Mouse (Mus musculus) forebrain, embryonic 15.5 days (tissue): ENCODE measurements at regions not wholly inside any gene's neighbourhood (a gene's known extent, or its start where the extent isn't known, plus 50 kb on each side); places are given as distances from the start of the nearest gene placed in this dataset.
A peak's percentile ranks its signal among the peaks of the same experiment; 100 is the strongest.

Experiments
- ATAC-seq: fragments of 200-750 bp; cut with Nextera tagmentation; replicated peaks from 2 replicates; pipeline ENCODE4 v1.8.0; 2017; ENCODE audit warnings: mild to moderate bottlenecking, moderate TSS enrichment, moderate library complexity
- H3K27ac ChIP-seq: fragments of 300-500 bp; sonication (generic); replicated peaks from 2 replicates; pipeline ENCODE4 v1.5.1; 2015; ENCODE audit warnings: mild to moderate bottlenecking, inconsistent platforms
- H3K27me3 ChIP-seq: fragments of 300-500 bp; sonication (generic); 2 replicates; pipeline ENCODE4 v1.6.1; 2015; ENCODE audit warnings: inconsistent platforms
- H3K36me3 ChIP-seq: fragments of 300-500 bp; sonication (generic); 2 replicates; pipeline ENCODE4 v1.6.1; 2015; ENCODE audit warnings: mild to moderate bottlenecking, inconsistent platforms
- H3K4me1 ChIP-seq: fragments of 300-500 bp; sonication (generic); 2 replicates; pipeline ENCODE4 v1.6.1; 2015; ENCODE audit warnings: inconsistent platforms
- H3K4me2 ChIP-seq: fragments of 300-500 bp; sonication (generic); replicated peaks from 2 replicates; pipeline ENCODE4 v1.6.1; 2015; ENCODE audit warnings: mild to moderate bottlenecking, inconsistent platforms
- H3K4me3 ChIP-seq: fragments of 300-500 bp; sonication (generic); 2 replicates; pipeline ENCODE4 v1.5.1; 2015; ENCODE audit warnings: mild to moderate bottlenecking, inconsistent platforms
- H3K9ac ChIP-seq: fragments of 300-500 bp; sonication (generic); replicated peaks from 2 replicates; pipeline ENCODE4 v1.6.1; 2015; ENCODE audit warnings: mild to moderate bottlenecking, inconsistent platforms
- H3K9me3 ChIP-seq: fragments of 300-500 bp; sonication (generic); 2 replicates; pipeline ENCODE4 v1.6.1; 2016; ENCODE audit warnings: inconsistent platforms
- WGBS: fragments of 180-500 bp; shearing (Covaris S2); methylation state at CpG from one replicate; pipeline ENCODE4 v1.1.7; 2015; ENCODE audit warnings: mixed read lengths; 5-methylcytosine and 5-hydroxymethylcytosine counted together

GRCm38 (mm10) chr12:106128944-106129724, 119.1 kb downstream of the Vrk1 start:
- H3K9me3 ChIP-seq, result no peaks in the 10 kb centered on the region
- WGBS, result 49% methylated on average over 23 of the region's 23 CpGs
- H3K4me2 ChIP-seq, result no peak overlapping the region
- H3K27me3 ChIP-seq, result no peaks in the 10 kb centered on the region
- H3K27ac ChIP-seq, result peak overlapping the region; percentile 95
- no peak overlapping the region for H3K9ac ChIP-seq
- peak; percentile 82 for ATAC-seq
- peaks cover 29% of the 10 kb centered on the region for H3K4me1 ChIP-seq
- H3K36me3 ChIP-seq, result no peaks in the 10 kb centered on the region
- H3K4me3 ChIP-seq, result no peak overlapping the region

GRCm38 (mm10) chr12:106130071-106130676, 120.1 kb downstream of the Vrk1 start:
- 47% methylated on average over 11 of the region's 11 CpGs for WGBS

GRCm38 (mm10) chr12:106132715-106133114, 122.7 kb downstream of the Vrk1 start:
- no peak for ATAC-seq
- no peak overlapping the region for H3K27ac ChIP-seq
- H3K36me3 ChIP-seq, result no peaks in the 10 kb centered on the region
- 92% methylated on average over 8 of the region's 8 CpGs for WGBS
- no peak overlapping the region for H3K4me2 ChIP-seq
- no peaks in the 10 kb centered on the region for H3K9me3 ChIP-seq
- no peak overlapping the region for H3K9ac ChIP-seq
- H3K4me1 ChIP-seq, result peaks cover 27% of the 10 kb centered on the region
- no peaks in the 10 kb centered on the region for H3K27me3 ChIP-seq
- no peak overlapping the region for H3K4me3 ChIP-seq

More at GRCm38 (mm10) chr12:106130071-106130676, 120.1 kb downstream of the Vrk1 start:
- H3K9ac ChIP-seq, result no peak overlapping the region; the same call in 1 of the 2 replicates
- H3K4me2 ChIP-seq, result 0 out of 2 replicates have a peak overlapping the region, but pooled peaks have one; percentile 1
- peak overlapping the region; percentile 95 for H3K27ac ChIP-seq
- ATAC-seq, result peak; percentile 57
- no peak overlapping the region for H3K4me3 ChIP-seq
- peaks cover 27% of the 10 kb centered on the region for H3K4me1 ChIP-seq
- H3K27me3 ChIP-seq, result no peaks in the 10 kb centered on the region
- H3K9me3 ChIP-seq, result no peaks in the 10 kb centered on the region
- no peaks in the 10 kb centered on the region for H3K36me3 ChIP-seq

GRCm38 (mm10) chr12:106138466-106138865, 128.4 kb downstream of the Vrk1 start:
- peaks cover 7% of the 10 kb centered on the region; the same call in 1 of the 2 replicates for H3K4me1 ChIP-seq
- H3K9me3 ChIP-seq, result no peaks in the 10 kb centered on the region
- no peak overlapping the region for H3K4me3 ChIP-seq
- no peak for ATAC-seq
- H3K4me2 ChIP-seq, result no peak overlapping the region
- no peak overlapping the region for H3K9ac ChIP-seq
- H3K27me3 ChIP-seq, result no peaks in the 10 kb centered on the region
- no peak overlapping the region for H3K27ac ChIP-seq
- WGBS, result 82% methylated on average over 15 of the region's 15 CpGs
- H3K36me3 ChIP-seq, result no peaks in the 10 kb centered on the region

GRCm38 (mm10) chr12:106139491-106139890, 129.5 kb downstream of the Vrk1 start:
- no peaks in the 10 kb centered on the region for H3K36me3 ChIP-seq
- H3K9me3 ChIP-seq, result no peaks in the 10 kb centered on the region
- peak overlapping the region; percentile 25 for H3K27ac ChIP-seq
- H3K27me3 ChIP-seq, result no peaks in the 10 kb centered on the region
- no peak overlapping the region for H3K4me2 ChIP-seq
- 62% methylated on average over 11 of the region's 11 CpGs for WGBS
- H3K4me3 ChIP-seq, result no peak overlapping the region
- no peak overlapping the region for H3K9ac ChIP-seq
- peaks cover 7% of the 10 kb centered on the region; the same call in 1 of the 2 replicates for H3K4me1 ChIP-seq
- no peak for ATAC-seq

GRCm38 (mm10) chr12:106139927-106140326, 129.9 kb downstream of the Vrk1 start:
- Histone ChIP-seq H3K4me1 (peaks cover 7% of the 10 kb centered on the region; the same call in 1 of the 2 replicates), H3K4me2 (no peak overlapping the region), H3K27ac (peak overlapping the region; percentile 25), H3K27me3 (no peaks in the 10 kb centered on the region), H3K4me3 (no peak overlapping the region), H3K9ac (no peak overlapping the region), H3K9me3 (no peaks in the 10 kb centered on the region), H3K36me3 (no peaks in the 10 kb centered on the region)
- 74% methylated on average over 5 of the region's 5 CpGs for WGBS
- no peak for ATAC-seq

GRCm38 (mm10) chr12:106140671-106141070, 130.6 kb downstream of the Vrk1 start:
- WGBS, result 64% methylated on average over 8 of the region's 8 CpGs
- ATAC-seq, result no peak
- H3K27ac ChIP-seq, result no peak overlapping the region
- no peaks in the 10 kb centered on the region for H3K9me3 ChIP-seq
- H3K4me1 ChIP-seq, result peaks cover 7% of the 10 kb centered on the region; the same call in 1 of the 2 replicates
- no peaks in the 10 kb centered on the region for H3K36me3 ChIP-seq
- no peaks in the 10 kb centered on the region for H3K27me3 ChIP-seq
- no peak overlapping the region for H3K9ac ChIP-seq
- no peak overlapping the region for H3K4me2 ChIP-seq
- no peak overlapping the region for H3K4me3 ChIP-seq

- no peak overlapping the region for H3K4me2 ChIP-seq
- H3K9ac ChIP-seq, result no peak overlapping the region
- no peaks in the 10 kb centered on the region for H3K36me3 ChIP-seq
- peaks cover 7% of the 10 kb centered on the region; the same call in 1 of the 2 replicates for H3K4me1 ChIP-seq
- no peak for ATAC-seq
- no peaks in the 10 kb centered on the region for H3K9me3 ChIP-seq
- WGBS, result 60% methylated on average over 3 of the region's 3 CpGs
- no peak overlapping the region for H3K4me3 ChIP-seq
- H3K27ac ChIP-seq, result no peak overlapping the region
- H3K27me3 ChIP-seq, result no peaks in the 10 kb centered on the region
Measured at GRCm38 (mm10) chr12:106143548-106143947, 133.5 kb downstream of the Vrk1 start.

- Histone ChIP-seq H3K4me3 (no peak overlapping the region), H3K27ac (no peak overlapping the region), H3K27me3 (no peaks in the 10 kb centered on the region), H3K4me2 (no peak overlapping the region), H3K36me3 (no peaks in the 10 kb centered on the region), H3K9ac (no peak overlapping the region), H3K4me1 (no peaks in the 10 kb centered on the region), H3K9me3 (no peaks in the 10 kb centered on the region)
- ATAC-seq, result no peak
- WGBS, result 89% methylated on average over 6 of the region's 6 CpGs
Measured at GRCm38 (mm10) chr12:106156837-106157236, 146.8 kb downstream of the Vrk1 start.

- H3K9me3 ChIP-seq, result no peaks in the 10 kb centered on the region
- H3K4me3 ChIP-seq, result no peak overlapping the region
- no peak overlapping the region for H3K27ac ChIP-seq
- H3K27me3 ChIP-seq, result no peaks in the 10 kb centered on the region
- no peak overlapping the region for H3K4me2 ChIP-seq
- H3K9ac ChIP-seq, result no peak overlapping the region
- H3K4me1 ChIP-seq, result no peaks in the 10 kb centered on the region
- no peaks in the 10 kb centered on the region for H3K36me3 ChIP-seq
- 65% methylated on average over 4 of the region's 4 CpGs for WGBS
- no peak for ATAC-seq
Measured at GRCm38 (mm10) chr12:106157827-106158226, 147.8 kb downstream of the Vrk1 start.

GRCm38 (mm10) chr12:106158620-106159019, 148.6 kb downstream of the Vrk1 start:
- 92% methylated on average over 14 of the region's 14 CpGs for WGBS

GRCm38 (mm10) chr12:106171301-106171700, 161.3 kb downstream of the Vrk1 start:
- Histone ChIP-seq H3K36me3 (no peaks in the 10 kb centered on the region), H3K9ac (no peak overlapping the region), H3K27ac (no peak overlapping the region), H3K4me3 (no peak overlapping the region), H3K9me3 (no peaks in the 10 kb centered on the region), H3K4me2 (no peak overlapping the region), H3K27me3 (no peaks in the 10 kb centered on the region), H3K4me1 (peaks cover 30% of the 10 kb centered on the region)
- 65% methylated on average over 5 of the region's 5 CpGs for WGBS
- no peak for ATAC-seq

More at GRCm38 (mm10) chr12:106158620-106159019, 148.6 kb downstream of the Vrk1 start:
- no peaks in the 10 kb centered on the region for H3K36me3 ChIP-seq
- H3K4me2 ChIP-seq, result no peak overlapping the region
- no peak overlapping the region for H3K9ac ChIP-seq
- H3K4me1 ChIP-seq, result no peaks in the 10 kb centered on the region
- H3K27ac ChIP-seq, result no peak overlapping the region
- no peak for ATAC-seq
- H3K27me3 ChIP-seq, result no peaks in the 10 kb centered on the region
- no peak overlapping the region for H3K4me3 ChIP-seq
- no peaks in the 10 kb centered on the region for H3K9me3 ChIP-seq
